Mouse (Mus musculus) forebrain, embryonic 11.5 days (tissue): ENCODE results near the gene Gpr152. TPM values are rescaled to one million over a fixed set of nuclear protein-coding genes. Genes with fewer than 3 reads are reported as not detected.

Experiments
- ATAC-seq: fragments of 200-750 bp; cut with Nextera tagmentation; replicated peaks from 2 replicates; pipeline ENCODE4 v1.8.0; 2017; ENCODE audit warnings: moderate TSS enrichment; ENCODE audit not compliant: low FRiP score
- DNase-seq: peaks from one replicate; pipeline ENCODE4 v3.0.0-alpha.2; 2017; ENCODE audit warnings: low spot score
- H3K27ac ChIP-seq: fragments of 300-500 bp; sonication (generic); 2 replicates; pipeline ENCODE4 v1.5.1; 2014; ENCODE audit warnings: low read depth, low read length
- H3K27me3 ChIP-seq: fragments of 300-500 bp; sonication (generic); 2 replicates; pipeline ENCODE4 v1.6.1; 2014; ENCODE audit warnings: mild to moderate bottlenecking, low read length, mixed read lengths; ENCODE audit not compliant: control insufficient read depth, insufficient read depth
- H3K36me3 ChIP-seq: fragments of 300-500 bp; sonication (generic); 2 replicates; pipeline ENCODE4 v1.6.1; 2014; ENCODE audit warnings: mild to moderate bottlenecking, low read length, moderate library complexity, mixed read lengths; ENCODE audit not compliant: control insufficient read depth, insufficient read depth
- H3K4me1 ChIP-seq: fragments of 300-500 bp; sonication (generic); replicated peaks from 2 replicates; pipeline ENCODE4 v1.6.1; 2014; ENCODE audit warnings: low read length, mixed read lengths; ENCODE audit not compliant: control insufficient read depth, insufficient read depth
- H3K4me2 ChIP-seq: fragments of 300-500 bp; sonication (generic); 2 replicates; pipeline ENCODE4 v1.6.1; 2014; ENCODE audit warnings: low read depth, mild to moderate bottlenecking, low read length, moderate library complexity, mixed read lengths; ENCODE audit not compliant: severe bottlenecking
- H3K4me3 ChIP-seq: fragments of 300-500 bp; sonication (generic); 2 replicates; pipeline ENCODE4 v1.5.1; 2014; ENCODE audit warnings: low read depth, low read length
- H3K9ac ChIP-seq: fragments of 300-500 bp; sonication (generic); 2 replicates; pipeline ENCODE4 v1.6.1; 2014; ENCODE audit warnings: low read length
- H3K9me3 ChIP-seq: fragments of 300-500 bp; sonication (generic); 2 replicates; pipeline ENCODE4 v1.6.1; 2016; ENCODE audit warnings: low read length, mixed read lengths; ENCODE audit not compliant: control insufficient read depth
- WGBS: fragments of 180-500 bp; shearing (Covaris S2); extraction: QIAGEN DNeasy Blood & Tissue Kit; methylation state at CpG from one replicate; pipeline ENCODE4 v1.1.7; 2014; 5-methylcytosine and 5-hydroxymethylcytosine counted together
- polyA plus RNA-seq: library from polyadenylated mRNA; unstranded; fragments of >200 nt; fragmentation: Nextera tagmentation; extraction: Ambion mirVana; gene quantifications from 2 replicates; pipeline ENCODE4 v1.2.1, GENCODE M21; 2014

Gpr152 gene
- polyA plus RNA-seq, 1 experiment from 2014 or later, result not detected

DNA sequence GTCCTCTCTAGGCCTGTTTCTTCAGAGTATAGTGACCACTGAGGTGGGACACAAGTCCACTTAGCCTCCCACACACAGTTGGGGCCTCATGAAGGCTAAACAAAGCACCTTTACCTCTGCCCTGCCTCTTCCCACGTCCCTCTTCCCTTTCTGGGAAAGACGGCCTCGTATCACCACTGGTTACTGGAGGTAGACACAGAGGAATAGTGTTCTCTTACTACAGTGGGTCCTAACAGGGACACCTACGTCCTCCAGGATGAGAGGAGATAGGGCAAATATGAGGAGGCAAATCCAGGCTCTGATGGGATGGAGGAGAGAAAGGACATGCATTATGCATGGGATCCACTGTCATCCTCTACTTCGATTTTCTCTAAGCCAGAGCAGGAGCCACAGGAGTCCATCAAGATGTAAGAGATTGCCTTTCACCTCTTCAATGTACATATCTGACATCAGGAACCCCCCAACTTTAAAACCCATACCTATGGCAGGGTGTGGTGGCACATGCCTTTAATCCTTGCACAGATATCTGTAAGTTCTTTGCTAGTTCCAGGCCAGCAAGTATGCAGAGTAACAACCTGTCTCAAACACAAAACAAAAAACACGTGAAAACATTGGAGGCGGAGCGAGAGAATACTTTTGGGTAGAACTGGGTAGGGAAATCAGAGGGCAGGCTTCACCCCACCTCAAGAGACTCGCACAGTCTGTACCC, 8.3 kb downstream of the Gpr152 start:
- WGBS, result 36% methylated on average over 9 of the region's 9 CpGs

DNA sequence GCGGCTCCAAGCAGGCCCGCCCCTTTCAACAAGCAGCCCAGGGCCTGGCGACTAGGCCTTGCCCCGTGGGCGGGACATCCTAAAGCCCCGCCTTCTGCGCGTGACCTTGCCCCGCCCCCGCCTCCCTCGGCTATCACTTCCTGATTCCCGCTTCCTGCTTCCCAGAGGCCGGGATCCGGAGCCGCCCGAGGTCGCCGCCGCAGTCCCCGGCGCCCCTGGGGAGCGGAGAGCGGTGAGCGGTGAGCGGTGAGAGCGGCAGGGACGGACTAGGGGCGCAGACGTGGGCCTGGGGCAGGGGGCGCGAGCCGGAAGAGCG, 8.9 kb downstream of the Gpr152 start, which contains the start of gene Coro1b:
TSS of gene Coro1b (plus strand) at position 129 of the 316 bp plus-strand sequence.
- Histone ChIP-seq H3K9me3 (no peaks in the 10 kb centered on the region; the same call in 1 of the 2 replicates), H3K27ac (no peak within 1 kb of the TSS), H3K27me3 (no peaks in the 10 kb centered on the region), H3K4me1 (peaks cover 7% of the 10 kb centered on the region), H3K4me2 (peak within 1 kb of the TSS; percentile 83), H3K9ac (peak within 1 kb of the TSS; percentile 86), H3K36me3 (no peaks in the 10 kb centered on the region), H3K4me3 (peak within 1 kb of the TSS; percentile 89)
- peak; percentile 98 for DNase-seq
- WGBS, result 0% methylated on average over 32 of the region's 33 CpGs
- ATAC-seq, result peak; percentile 98

More for the DNA sequence above, 8.3 kb downstream of the Gpr152 start:
- peak overlapping the region; percentile 45 for H3K9ac ChIP-seq
- no peaks in the 10 kb centered on the region; the same call in 1 of the 2 replicates for H3K9me3 ChIP-seq
- H3K4me3 ChIP-seq, result peak overlapping the region; percentile 89
- ATAC-seq, result no peak; the same call in 1 of the 2 replicates
- H3K4me1 ChIP-seq, result peaks cover 7% of the 10 kb centered on the region
- no peaks in the 10 kb centered on the region for H3K36me3 ChIP-seq
- H3K27me3 ChIP-seq, result no peaks in the 10 kb centered on the region
- no peak for DNase-seq
- peak overlapping the region; percentile 83 for H3K4me2 ChIP-seq
- no peak overlapping the region for H3K27ac ChIP-seq

DNA sequence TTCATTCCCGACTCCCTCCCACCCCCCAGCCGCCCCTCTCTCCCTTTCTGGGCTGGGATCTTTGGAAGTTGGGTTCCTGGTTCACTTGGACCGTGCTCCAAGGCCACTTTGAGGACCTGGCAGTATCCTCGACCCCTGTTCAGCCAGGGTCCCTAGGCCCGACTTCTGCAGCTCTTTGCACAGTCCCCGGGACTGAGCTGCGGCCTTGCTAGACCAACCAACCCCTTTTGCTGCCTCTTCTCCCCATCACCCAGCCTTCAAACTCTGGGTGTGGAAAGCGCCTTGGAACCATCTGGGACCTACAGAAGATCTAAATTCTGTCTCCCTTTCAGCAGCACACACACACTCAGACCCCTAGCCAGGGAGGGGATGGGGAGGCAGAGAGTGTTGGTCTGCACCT, 9.2 kb downstream of the Gpr152 start:
- 6% methylated on average over 8 of the region's 8 CpGs for WGBS
- Histone ChIP-seq H3K27ac (no peak overlapping the region), H3K4me3 (peak overlapping the region; percentile 89), H3K27me3 (no peaks in the 10 kb centered on the region), H3K4me1 (peaks cover 7% of the 10 kb centered on the region), H3K36me3 (no peaks in the 10 kb centered on the region), H3K9me3 (no peaks in the 10 kb centered on the region; the same call in 1 of the 2 replicates), H3K4me2 (peak overlapping the region; percentile 83), H3K9ac (peak overlapping the region; percentile 86)
- DNase-seq (no peak), ATAC-seq (peak; percentile 11; the same call in 1 of the 2 replicates)

DNA sequence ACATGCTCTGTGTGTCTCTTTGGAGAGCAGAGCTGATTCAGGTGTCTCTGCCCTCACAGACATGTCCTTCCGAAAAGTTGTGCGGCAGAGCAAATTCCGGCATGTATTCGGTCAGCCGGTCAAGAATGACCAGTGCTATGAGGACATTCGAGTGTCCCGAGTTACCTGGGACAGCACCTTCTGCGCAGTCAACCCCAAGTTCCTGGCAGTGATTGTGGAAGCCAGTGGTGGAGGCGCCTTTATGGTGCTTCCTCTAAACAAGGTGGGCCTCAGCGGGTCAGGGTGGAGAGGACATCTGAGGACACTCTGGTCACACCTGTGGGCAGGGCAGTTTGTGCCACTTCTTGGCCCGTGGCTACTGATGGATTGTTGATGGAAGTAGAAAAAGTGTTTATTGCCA, 9.7 kb downstream of the Gpr152 start:
- DNase-seq (no peak), ATAC-seq (no peak)
- no peak overlapping the region for H3K27ac ChIP-seq
- H3K27me3 ChIP-seq, result no peaks in the 10 kb centered on the region
- H3K4me1 ChIP-seq, result peaks cover 7% of the 10 kb centered on the region
- peak overlapping the region; percentile 86 for H3K9ac ChIP-seq
- WGBS, result 87% methylated on average over 11 of the region's 11 CpGs
- no peaks in the 10 kb centered on the region for H3K36me3 ChIP-seq
- peak overlapping the region; percentile 83 for H3K4me2 ChIP-seq
- peak overlapping the region; percentile 89 for H3K4me3 ChIP-seq
- H3K9me3 ChIP-seq, result no peaks in the 10 kb centered on the region; the same call in 1 of the 2 replicates

DNA sequence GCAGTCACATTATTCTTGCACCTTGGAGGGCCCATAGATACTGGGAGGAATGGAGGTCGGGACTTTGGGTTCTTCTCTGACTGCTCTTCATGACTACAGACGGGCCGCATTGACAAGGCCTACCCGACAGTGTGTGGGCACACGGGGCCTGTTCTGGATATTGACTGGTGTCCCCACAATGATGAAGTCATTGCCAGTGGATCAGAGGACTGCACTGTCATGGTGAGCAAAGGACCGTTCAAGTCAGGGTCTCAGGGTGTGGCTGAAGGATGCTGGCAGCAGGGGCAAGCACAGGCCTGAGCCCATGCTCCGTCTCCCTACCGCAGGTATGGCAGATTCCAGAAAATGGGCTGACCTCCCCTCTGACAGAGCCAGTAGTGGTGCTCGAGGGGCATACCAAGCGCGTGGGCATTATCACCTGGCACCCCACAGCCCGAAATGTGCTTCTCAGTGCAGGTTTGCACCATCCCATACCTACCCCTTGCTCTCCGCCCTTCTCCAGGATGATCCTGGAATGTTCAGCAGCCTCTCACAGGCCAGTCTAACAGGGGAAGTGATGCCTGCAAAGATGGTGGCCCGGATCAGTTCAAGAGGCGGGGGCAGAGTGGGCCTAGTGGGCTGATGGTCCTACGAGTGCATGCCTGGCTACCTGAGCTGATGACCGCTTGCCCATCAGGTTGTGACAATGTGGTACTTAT, 10.3 kb downstream of the Gpr152 start:
- no peak overlapping the region for H3K4me2 ChIP-seq
- 95% methylated on average over 17 of the region's 17 CpGs for WGBS
- no peaks in the 10 kb centered on the region; the same call in 1 of the 2 replicates for H3K9me3 ChIP-seq
- no peaks in the 10 kb centered on the region for H3K36me3 ChIP-seq
- DNase-seq, result no peak
- no peak for ATAC-seq
- H3K4me3 ChIP-seq, result no peak overlapping the region
- peaks cover 7% of the 10 kb centered on the region for H3K4me1 ChIP-seq
- no peak overlapping the region for H3K27ac ChIP-seq
- no peaks in the 10 kb centered on the region for H3K27me3 ChIP-seq
- H3K9ac ChIP-seq, result no peak overlapping the region

DNA sequence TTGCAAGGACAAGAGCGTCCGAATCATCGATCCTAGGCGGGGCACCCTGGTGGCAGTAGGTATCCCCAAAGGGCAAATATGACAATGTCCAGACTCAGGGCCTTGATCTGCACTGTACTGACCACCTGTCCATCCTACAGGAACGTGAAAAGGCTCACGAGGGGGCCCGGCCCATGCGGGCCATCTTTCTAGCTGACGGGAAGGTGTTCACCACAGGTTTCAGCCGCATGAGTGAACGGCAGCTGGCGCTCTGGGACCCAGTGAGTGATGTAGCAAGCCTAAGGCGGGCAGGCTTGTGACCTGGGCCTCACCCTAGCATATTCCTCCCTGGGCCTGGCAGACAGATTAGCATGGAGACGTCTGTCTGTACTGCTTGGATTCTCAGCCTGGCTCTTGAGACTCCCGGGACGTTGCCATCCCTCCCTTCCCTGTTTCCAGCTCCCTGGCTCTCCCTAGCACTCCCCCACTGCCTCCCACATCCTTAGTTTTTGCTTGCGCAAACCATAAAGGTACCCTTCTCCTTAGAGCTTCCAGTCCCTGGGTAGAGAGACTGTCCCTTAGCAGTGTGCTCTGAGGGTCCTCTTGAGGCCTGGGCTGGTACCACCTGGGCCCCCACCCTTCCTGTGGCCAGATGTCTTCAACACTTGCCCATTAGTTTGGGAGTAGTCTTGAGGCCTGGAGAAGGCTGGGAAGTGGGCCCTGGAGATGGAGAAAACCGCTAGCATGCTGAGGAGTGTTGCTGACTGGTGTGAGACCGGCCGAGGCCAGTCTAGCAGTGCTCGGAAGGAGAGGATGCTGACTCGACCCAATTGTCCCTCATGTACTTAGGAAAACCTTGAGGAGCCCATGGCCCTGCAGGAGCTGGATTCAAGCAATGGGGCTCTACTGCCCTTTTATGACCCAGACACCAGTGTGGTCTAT, 11.2 kb downstream of the Gpr152 start:
- DNase-seq (no peak), ATAC-seq (no peak)
- no peaks in the 10 kb centered on the region; the same call in 1 of the 2 replicates for H3K9me3 ChIP-seq
- H3K4me1 ChIP-seq, result peaks cover 11% of the 10 kb centered on the region
- no peak overlapping the region for H3K4me2 ChIP-seq
- H3K4me3 ChIP-seq, result no peak overlapping the region
- no peaks in the 10 kb centered on the region for H3K36me3 ChIP-seq
- no peaks in the 10 kb centered on the region for H3K27me3 ChIP-seq
- H3K27ac ChIP-seq, result no peak overlapping the region
- no peak overlapping the region for H3K9ac ChIP-seq
- 91% methylated on average over 22 of the region's 22 CpGs for WGBS

DNA sequence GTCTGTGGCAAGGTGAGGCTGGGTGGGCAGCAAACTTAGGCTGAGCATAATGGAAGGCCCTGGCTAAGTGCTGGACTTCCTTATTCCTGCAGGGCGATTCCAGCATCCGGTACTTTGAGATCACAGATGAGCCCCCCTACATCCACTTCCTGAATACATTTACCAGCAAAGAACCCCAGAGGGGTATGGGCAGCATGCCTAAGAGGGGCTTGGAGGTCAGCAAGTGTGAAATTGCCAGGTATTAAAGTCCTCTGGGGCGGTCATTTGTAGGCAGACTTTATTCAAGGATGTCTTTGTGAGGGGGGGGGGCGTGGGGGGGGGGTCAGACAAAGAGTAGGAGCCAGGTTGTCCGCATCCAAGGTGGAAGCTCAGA, 11.9 kb downstream of the Gpr152 start:
- H3K4me1 ChIP-seq, result peaks cover 11% of the 10 kb centered on the region
- 69% methylated on average over 5 of the region's 5 CpGs for WGBS
- DNase-seq, result no peak

DNA sequence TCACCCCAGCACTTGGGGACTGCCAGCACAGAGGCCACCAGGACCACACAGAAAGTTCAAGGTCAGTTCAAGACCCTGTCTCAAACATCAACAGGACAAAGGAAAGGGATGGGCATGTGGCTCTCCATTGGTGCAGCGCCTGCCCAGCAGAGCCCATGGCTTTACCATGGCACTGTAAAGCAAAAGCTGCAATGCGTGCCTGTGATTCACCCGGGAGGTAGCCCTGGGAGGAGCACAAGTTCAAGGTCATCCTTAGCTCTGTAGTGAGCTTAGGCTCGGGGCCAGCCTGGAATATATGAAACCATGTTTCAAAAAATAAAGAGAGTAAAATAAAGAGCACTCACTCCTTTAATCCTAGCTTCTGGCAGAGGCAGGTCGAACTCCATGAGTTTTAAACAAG, 12.3 kb downstream of the Gpr152 start:
- no peaks in the 10 kb centered on the region for H3K36me3 ChIP-seq
- no peak for ATAC-seq
- no peak overlapping the region for H3K9ac ChIP-seq
- H3K27ac ChIP-seq, result no peak overlapping the region
- DNase-seq, result no peak
- H3K4me3 ChIP-seq, result no peak overlapping the region
- WGBS, result 89% methylated on average over 5 of the region's 5 CpGs
- no peaks in the 10 kb centered on the region for H3K9me3 ChIP-seq
- no peak overlapping the region for H3K4me2 ChIP-seq
- H3K4me1 ChIP-seq, result peaks cover 11% of the 10 kb centered on the region
- H3K27me3 ChIP-seq, result no peaks in the 10 kb centered on the region

More for the DNA sequence above, 11.9 kb downstream of the Gpr152 start:
- Histone ChIP-seq H3K9me3 (no peaks in the 10 kb centered on the region), H3K27me3 (no peaks in the 10 kb centered on the region), H3K9ac (no peak overlapping the region), H3K36me3 (no peaks in the 10 kb centered on the region), H3K4me3 (no peak overlapping the region), H3K4me2 (no peak overlapping the region), H3K27ac (no peak overlapping the region)
- ATAC-seq, result no peak
